Mouse (Mus musculus) kidney, embryonic 15.5 days (tissue): ENCODE data around the gene Cdc26. TPM values are rescaled to one million over a fixed set of nuclear protein-coding genes. Genes with fewer than 3 reads are reported as not detected.

ENCODE experiments used
- ATAC-seq: fragments of 200-750 bp; cut with Nextera tagmentation; replicated peaks from 2 replicates; pipeline ENCODE4 v1.8.0; 2017; ENCODE audit warnings: moderate TSS enrichment; ENCODE audit not compliant: low FRiP score
- H3K27ac ChIP-seq: fragments of 300-500 bp; sonication (generic); 2 replicates; pipeline ENCODE4 v1.5.1; 2015; ENCODE audit warnings: mild to moderate bottlenecking, inconsistent platforms
- H3K27me3 ChIP-seq: fragments of 300-500 bp; sonication (generic); 2 replicates; pipeline ENCODE4 v1.6.1; 2015; ENCODE audit warnings: inconsistent platforms
- H3K36me3 ChIP-seq: fragments of 300-500 bp; sonication (generic); 2 replicates; pipeline ENCODE4 v1.6.1; 2015; ENCODE audit warnings: inconsistent platforms
- H3K4me1 ChIP-seq: fragments of 300-500 bp; sonication (generic); 2 replicates; pipeline ENCODE4 v1.6.1; 2015; ENCODE audit warnings: inconsistent platforms
- H3K4me2 ChIP-seq: fragments of 300-500 bp; sonication (generic); 2 replicates; pipeline ENCODE4 v1.6.1; 2015; ENCODE audit warnings: moderate library complexity, mild to moderate bottlenecking, inconsistent platforms
- H3K4me3 ChIP-seq: fragments of 300-500 bp; sonication (generic); replicated peaks from 2 replicates; pipeline ENCODE4 v1.5.1; 2015; ENCODE audit warnings: mild to moderate bottlenecking, inconsistent platforms
- H3K9ac ChIP-seq: fragments of 300-500 bp; sonication (generic); 2 replicates; pipeline ENCODE4 v1.6.1; 2015; ENCODE audit warnings: mild to moderate bottlenecking, inconsistent platforms
- H3K9me3 ChIP-seq: fragments of 300-500 bp; sonication (generic); replicated peaks from 2 replicates; pipeline ENCODE4 v1.6.1; 2016; ENCODE audit warnings: inconsistent platforms
- WGBS: fragments of 180-500 bp; shearing (Covaris S2); methylation state at CpG from one replicate; pipeline ENCODE4 v1.1.7; 2015; ENCODE audit warnings: mixed read lengths; 5-methylcytosine and 5-hydroxymethylcytosine counted together
- polyA plus RNA-seq: library from polyadenylated mRNA; unstranded; fragments of >200 nt; fragmentation: Nextera tagmentation; extraction: Ambion mirVana; gene quantifications from 2 replicates; pipeline ENCODE4 v1.2.1, GENCODE M21; 2015

Gene Cdc26
- polyA plus RNA-seq, 1 experiment from 2014 or later = 161 TPM

DNA sequence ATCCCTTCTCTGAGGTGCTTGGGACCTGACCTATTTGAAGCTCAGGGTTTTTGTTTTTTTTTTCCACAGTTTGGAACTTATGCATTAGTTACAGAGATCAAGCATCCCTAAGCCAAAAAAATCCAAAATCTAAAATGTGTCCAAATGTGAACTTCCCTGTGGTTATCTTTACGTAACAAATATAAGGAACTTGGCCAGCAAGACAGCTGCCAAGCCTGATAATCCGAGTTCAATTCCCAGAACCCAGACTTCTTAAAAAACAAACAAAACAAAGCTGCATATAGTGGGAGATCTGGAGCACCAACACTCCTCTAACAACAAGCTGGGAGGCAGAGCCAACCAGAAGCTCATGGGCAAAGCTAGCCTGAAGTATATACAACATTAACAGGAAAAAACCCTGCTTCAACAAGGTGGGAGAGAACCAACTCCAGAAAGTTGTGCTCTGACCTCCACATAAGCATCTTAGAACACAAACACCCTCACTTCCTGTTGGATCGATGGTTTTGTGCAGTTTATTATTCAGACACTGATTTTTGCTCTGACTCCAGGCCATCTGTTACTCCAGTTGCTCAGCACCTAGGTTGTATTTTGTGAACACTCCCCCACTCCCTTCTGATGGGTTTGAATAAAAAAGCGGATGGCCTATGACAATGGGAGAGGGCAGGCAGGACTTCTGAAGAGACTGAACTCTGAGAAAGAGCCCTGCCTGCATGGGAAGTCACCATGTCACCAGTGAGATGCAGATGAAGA lies 10.7 kb downstream of the Cdc26 start:
- Histone ChIP-seq H3K27me3 (no peaks in the 10 kb centered on the region), H3K4me1 (no peaks in the 10 kb centered on the region), H3K4me2 (no peak overlapping the region), H3K36me3 (peaks cover 85% of the 10 kb centered on the region), H3K9me3 (no peaks in the 10 kb centered on the region), H3K27ac (no peak overlapping the region), H3K4me3 (no peak overlapping the region), H3K9ac (no peak overlapping the region)
- WGBS = 85% methylated on average over 4 of the region's 4 CpGs
- ATAC-seq = no peak

DNA sequence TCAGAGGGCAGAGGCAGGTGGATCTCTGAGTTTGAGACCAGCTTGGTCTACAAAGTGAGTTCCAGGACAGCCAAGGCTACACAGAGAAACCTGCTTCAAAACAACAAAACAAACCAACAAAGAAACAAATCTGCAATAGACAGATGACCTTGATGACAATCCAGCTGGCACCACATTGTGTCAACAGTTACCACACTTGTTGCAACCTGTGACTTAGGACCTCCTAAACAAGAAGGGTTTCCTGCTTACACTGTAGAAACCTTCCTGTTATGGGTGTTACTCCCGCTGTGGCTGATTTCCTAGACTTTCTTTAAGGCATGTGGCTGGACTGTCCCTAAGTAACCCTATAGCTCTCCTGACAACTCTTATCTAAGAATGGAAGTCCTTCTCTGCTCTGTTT lies 12.6 kb downstream of the Cdc26 start:
- Histone ChIP-seq H3K27me3 (no peaks in the 10 kb centered on the region), H3K4me3 (no peak overlapping the region), H3K27ac (no peak overlapping the region), H3K9ac (no peak overlapping the region), H3K4me1 (no peaks in the 10 kb centered on the region), H3K9me3 (no peaks in the 10 kb centered on the region), H3K36me3 (peaks cover 85% of the 10 kb centered on the region), H3K4me2 (no peak overlapping the region)
- WGBS = 85% methylated on average over 1 of the region's 1 CpGs
- ATAC-seq = no peak

DNA sequence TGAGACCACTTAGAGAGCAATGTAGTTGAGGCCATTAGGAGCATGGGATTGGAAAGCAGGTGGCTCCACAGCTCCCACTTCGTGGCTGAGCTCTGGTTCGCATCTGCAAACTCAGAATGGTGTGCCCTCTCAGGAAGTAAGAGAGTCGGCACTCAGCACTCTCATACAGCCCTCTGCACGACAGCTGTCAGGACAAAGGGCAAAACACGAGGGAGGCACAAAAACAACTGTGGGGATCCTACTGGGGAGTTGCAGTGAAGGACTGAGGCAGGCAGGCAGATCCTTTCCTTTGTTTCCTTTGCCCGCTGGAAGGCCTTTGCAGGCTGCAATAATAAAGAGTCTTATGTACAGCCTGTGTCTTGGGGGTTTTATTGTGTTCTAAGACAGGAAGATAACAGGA lies 15.0 kb downstream of the Cdc26 start:
- no peak overlapping the region for H3K4me3 ChIP-seq
- H3K27me3 ChIP-seq = no peaks in the 10 kb centered on the region
- no peak overlapping the region for H3K9ac ChIP-seq
- H3K4me2 ChIP-seq = no peak overlapping the region
- 63% methylated on average over 6 of the region's 6 CpGs for WGBS
- peaks cover 85% of the 10 kb centered on the region for H3K36me3 ChIP-seq
- ATAC-seq = no peak
- no peaks in the 10 kb centered on the region for H3K9me3 ChIP-seq
- H3K4me1 ChIP-seq = no peaks in the 10 kb centered on the region
- no peak overlapping the region for H3K27ac ChIP-seq

DNA sequence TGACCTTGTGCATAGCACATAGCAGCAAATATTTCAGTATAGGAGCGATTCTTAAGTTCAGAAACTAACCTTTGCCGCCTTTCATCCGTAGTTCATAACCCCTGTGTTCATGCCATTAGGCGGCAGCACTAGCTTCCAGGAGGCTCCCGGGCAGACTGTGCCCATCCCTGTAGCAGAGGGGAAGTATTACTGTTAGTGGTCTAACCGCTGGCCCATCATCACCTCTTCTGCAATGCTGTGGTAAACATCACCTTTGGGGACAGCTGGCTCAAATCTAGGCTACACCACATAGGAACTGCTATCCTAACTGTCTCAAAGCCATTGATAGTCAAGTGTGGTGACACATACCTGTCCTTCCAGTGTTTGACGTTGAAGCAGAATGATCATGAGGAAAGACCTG lies 16.6 kb downstream of the Cdc26 start:
- WGBS = 88% methylated on average over 7 of the region's 7 CpGs
- H3K27me3 ChIP-seq = no peaks in the 10 kb centered on the region
- H3K36me3 ChIP-seq = peaks cover 83% of the 10 kb centered on the region
- H3K4me3 ChIP-seq = no peak overlapping the region
- H3K27ac ChIP-seq = no peak overlapping the region
- no peaks in the 10 kb centered on the region for H3K4me1 ChIP-seq
- ATAC-seq = no peak
- H3K9ac ChIP-seq = no peak overlapping the region
- no peak overlapping the region for H3K4me2 ChIP-seq
- no peaks in the 10 kb centered on the region for H3K9me3 ChIP-seq

DNA sequence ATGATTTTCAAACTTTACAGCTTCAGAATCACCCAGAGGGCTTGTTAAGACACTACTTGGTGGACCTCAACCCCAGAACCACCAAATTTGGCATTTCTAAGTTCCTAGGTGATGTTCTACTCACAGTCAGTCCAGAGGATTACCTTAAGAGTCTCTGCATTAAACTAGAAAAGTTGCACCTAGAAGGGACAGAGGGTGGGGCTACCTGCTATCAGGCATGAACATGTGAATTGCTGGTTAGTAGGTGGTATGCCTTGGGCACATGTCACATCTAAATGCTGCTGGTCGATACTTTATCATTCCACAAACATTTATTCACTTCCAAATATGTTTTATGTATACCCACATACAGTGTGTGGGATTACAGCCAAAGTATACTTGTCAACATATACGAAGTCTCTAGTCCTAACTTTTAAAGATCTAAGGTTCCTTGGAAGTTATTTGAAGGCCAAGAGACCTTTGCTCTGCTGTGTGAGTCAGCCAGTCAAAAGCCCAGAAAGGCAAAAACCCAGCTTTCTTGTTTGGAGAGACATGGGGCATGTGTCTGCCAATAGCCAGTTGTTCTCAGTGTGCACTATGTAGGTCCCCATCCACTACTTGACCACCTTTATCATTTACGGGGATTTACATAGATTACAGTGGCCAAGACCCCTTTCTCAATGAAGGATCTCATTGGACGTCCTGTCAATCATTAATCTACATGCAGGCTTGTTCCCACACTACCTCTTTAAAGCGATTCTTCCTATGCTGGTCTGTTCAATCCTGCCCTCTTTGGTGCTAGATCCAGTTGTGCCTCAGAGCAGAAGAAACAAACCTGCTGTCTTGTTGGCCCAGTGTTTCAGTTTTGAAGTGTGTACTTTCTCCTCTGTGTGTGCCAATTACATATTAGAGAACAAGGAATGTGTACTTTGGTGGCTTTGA lies 18.6 kb downstream of the Cdc26 start:
- Histone ChIP-seq H3K9ac (no peak overlapping the region), H3K4me1 (no peaks in the 10 kb centered on the region), H3K27me3 (no peaks in the 10 kb centered on the region), H3K4me3 (no peak overlapping the region), H3K36me3 (peaks cover 77% of the 10 kb centered on the region), H3K9me3 (no peaks in the 10 kb centered on the region), H3K27ac (no peak overlapping the region), H3K4me2 (no peak overlapping the region)
- no peak for ATAC-seq
- WGBS = 73% methylated on average over 5 of the region's 5 CpGs

DNA sequence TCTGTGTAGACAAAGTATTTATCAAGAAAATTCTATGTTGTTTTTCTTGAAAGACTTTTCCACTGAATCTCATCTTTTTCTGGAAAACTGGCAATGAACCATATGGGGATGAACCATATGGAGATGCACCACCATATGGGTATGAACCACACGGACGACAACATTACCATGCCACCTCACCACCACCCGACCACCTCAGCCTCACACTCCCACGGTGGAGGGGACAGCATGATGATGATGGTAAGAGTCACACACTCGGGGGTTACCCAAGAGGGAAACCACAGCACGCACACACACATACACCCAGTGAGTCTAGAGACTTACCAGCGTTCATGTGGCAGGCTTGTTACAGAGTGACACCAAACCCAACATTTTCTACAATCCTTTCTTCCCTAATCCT lies 23.0 kb downstream of the Cdc26 start:
- Histone ChIP-seq H3K27ac (no peak overlapping the region), H3K27me3 (no peaks in the 10 kb centered on the region), H3K4me1 (no peaks in the 10 kb centered on the region), H3K4me2 (no peak overlapping the region), H3K4me3 (no peak overlapping the region), H3K9ac (no peak overlapping the region), H3K36me3 (peaks cover 46% of the 10 kb centered on the region), H3K9me3 (no peaks in the 10 kb centered on the region)
- 91% methylated on average over 7 of the region's 7 CpGs for WGBS
- ATAC-seq = no peak

DNA sequence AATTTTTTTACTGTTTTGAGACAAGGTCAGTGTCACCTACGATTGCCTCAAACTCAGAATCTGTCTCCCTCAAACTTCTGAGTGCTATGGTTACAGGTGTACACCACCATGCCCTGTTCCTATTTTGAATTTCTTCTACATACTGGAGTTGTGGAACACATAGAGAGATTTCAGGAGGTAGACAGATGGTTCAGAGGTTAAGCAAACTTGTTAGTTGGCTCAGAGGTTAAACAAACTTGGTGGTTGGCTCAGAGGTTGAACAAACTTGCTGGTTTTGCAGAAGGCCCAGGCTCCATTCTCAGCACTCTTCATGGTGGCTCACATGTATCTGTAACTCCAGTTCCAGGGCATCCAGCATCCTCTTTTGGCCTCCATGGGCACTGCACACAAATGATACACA lies 24.3 kb downstream of the Cdc26 start:
- Histone ChIP-seq H3K4me3 (no peak overlapping the region), H3K4me1 (no peaks in the 10 kb centered on the region), H3K9ac (no peak overlapping the region), H3K36me3 (peaks cover 33% of the 10 kb centered on the region), H3K4me2 (no peak overlapping the region), H3K27ac (no peak overlapping the region), H3K27me3 (no peaks in the 10 kb centered on the region), H3K9me3 (no peaks in the 10 kb centered on the region)
- ATAC-seq = no peak
- WGBS = 88% methylated on average over 1 of the region's 1 CpGs

DNA sequence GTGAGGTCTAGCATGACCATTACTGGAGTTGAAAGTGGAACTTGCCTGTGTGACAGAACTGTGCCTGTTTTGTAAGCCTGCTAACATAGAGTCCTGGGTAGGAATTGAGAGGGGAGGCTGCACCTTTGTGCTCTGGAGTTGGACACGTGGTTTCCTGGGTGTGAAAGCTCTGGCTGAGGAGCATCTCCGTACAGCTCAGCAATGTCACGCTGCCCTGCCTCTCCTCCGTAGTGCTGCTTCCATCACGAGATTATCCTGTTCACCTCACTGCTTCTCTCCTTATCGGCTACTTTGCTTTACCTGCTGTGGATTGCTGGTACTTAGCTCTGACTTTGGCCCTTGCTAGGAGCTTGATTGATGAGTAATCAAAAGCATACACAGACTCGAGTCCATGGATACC lies 24.7 kb downstream of the Cdc26 start:
- Histone ChIP-seq H3K9ac (no peak overlapping the region), H3K4me3 (no peak overlapping the region), H3K4me2 (no peak overlapping the region), H3K4me1 (no peaks in the 10 kb centered on the region), H3K36me3 (peaks cover 29% of the 10 kb centered on the region), H3K27ac (no peak overlapping the region), H3K9me3 (no peaks in the 10 kb centered on the region), H3K27me3 (no peaks in the 10 kb centered on the region)
- no peak for ATAC-seq
- WGBS = 74% methylated on average over 7 of the region's 7 CpGs

DNA sequence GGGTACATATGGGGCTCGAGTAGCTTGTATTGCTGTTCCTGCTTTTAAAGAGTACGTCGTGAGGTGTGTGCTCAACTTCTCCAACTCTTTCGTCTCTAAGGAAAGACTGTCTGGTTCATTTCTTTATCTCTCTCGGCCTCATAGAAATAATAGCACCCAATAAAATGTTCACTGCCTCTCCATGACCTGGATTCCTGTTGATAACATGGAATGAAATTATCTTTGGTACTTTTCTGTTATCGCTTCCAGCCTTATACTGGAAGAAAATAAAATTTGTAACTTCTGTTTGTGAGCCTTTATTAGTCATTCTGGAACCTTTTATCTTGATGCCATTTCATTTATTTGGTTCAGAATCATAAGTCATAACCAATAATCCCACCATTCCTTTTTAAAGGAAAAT lies 25.2 kb downstream of the Cdc26 start:
- ATAC-seq = no peak
- Histone ChIP-seq H3K4me1 (no peaks in the 10 kb centered on the region), H3K4me3 (no peak overlapping the region), H3K27me3 (no peaks in the 10 kb centered on the region), H3K9ac (no peak overlapping the region), H3K27ac (no peak overlapping the region), H3K36me3 (peaks cover 24% of the 10 kb centered on the region), H3K4me2 (no peak overlapping the region), H3K9me3 (no peaks in the 10 kb centered on the region)
- 93% methylated on average over 6 of the region's 6 CpGs for WGBS

DNA sequence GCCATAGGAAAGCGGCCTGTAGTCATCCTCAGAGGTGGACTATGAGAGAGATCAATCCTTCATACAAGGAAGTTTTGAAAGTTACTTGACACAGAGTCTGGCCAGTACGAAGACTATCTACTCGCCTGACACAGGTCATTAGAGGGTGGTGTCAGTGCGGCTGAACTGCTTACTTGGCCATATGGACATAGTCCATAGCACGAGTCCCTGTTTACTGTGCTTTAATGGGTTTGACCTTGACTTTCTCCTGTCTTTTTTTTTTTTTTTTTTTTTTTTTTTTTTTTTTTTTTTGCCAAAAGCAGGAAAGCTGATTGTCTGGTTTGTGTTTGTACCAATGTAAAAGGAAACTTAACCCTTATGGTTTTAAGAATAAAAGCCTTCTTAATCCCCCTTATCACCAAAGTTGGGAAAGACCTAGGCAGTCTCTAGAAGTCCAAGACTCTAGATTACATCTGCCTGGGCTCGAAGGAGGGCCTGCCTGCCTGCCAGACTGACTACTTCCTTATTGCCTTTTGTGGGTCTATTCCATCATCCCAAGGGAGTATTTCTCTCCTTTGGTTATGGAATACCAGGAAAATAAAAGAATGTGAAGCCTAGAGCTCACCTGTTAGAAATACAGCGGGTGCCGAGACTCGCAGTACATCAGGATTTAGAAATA lies 28.6 kb downstream of the Cdc26 start:
- H3K9ac ChIP-seq = no peak overlapping the region
- H3K9me3 ChIP-seq = no peaks in the 10 kb centered on the region
- H3K4me2 ChIP-seq = no peak overlapping the region
- no peaks in the 10 kb centered on the region for H3K4me1 ChIP-seq
- no peak for ATAC-seq
- H3K36me3 ChIP-seq = no peaks in the 10 kb centered on the region
- no peaks in the 10 kb centered on the region for H3K27me3 ChIP-seq
- H3K27ac ChIP-seq = no peak overlapping the region
- no peak overlapping the region for H3K4me3 ChIP-seq
- 79% methylated on average over 9 of the region's 9 CpGs for WGBS

DNA sequence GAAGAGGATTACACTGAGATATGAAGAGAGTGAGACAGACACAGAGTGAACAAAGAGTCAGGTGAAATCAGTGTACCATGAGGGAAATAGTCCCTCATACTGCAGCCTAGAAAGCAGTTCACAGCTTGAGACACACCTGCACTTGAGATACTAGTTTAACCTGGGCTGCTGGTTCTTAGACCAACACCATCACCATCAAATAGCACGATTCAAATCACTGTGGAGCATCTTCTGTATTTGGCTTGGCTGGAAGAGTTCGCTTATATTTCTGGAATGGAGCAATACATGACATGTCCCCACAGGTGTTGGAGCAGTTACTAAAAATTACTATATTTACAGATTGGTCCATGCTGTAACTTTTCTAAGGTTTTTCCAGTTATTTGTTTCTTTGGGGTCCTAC lies 32.3 kb downstream of the Cdc26 start:
- 91% methylated on average over 2 of the region's 2 CpGs for WGBS
- ATAC-seq = no peak
- Histone ChIP-seq H3K4me2 (no peak overlapping the region), H3K27me3 (no peaks in the 10 kb centered on the region), H3K27ac (no peak overlapping the region), H3K4me3 (no peak overlapping the region), H3K9ac (no peak overlapping the region), H3K36me3 (no peaks in the 10 kb centered on the region), H3K9me3 (no peaks in the 10 kb centered on the region), H3K4me1 (peaks cover 6% of the 10 kb centered on the region; the same call in 1 of the 2 replicates)

DNA sequence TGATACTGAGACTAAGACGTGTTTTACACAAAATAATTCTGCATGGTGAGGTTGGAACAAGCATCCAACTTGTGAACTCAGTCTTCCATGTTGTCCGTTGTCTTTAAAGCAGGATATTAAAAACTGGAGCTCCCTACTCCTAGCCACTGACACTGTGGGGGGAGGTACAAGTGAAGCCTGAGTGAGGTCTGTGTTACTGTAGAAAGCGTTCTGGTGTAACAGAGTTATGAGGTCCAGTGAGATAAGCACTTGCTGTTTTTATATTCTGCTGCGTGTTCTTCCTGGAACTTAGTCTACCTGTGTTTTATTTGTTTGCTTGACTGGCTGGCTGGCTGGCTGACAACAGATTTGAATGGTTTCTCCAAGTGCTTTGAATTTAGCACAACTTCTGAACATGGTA lies 34.1 kb downstream of the Cdc26 start:
- Histone ChIP-seq H3K4me1 (peaks cover 6% of the 10 kb centered on the region; the same call in 1 of the 2 replicates), H3K36me3 (no peaks in the 10 kb centered on the region), H3K27me3 (no peaks in the 10 kb centered on the region), H3K4me3 (no peak overlapping the region), H3K27ac (no peak overlapping the region), H3K9me3 (no peaks in the 10 kb centered on the region), H3K4me2 (no peak overlapping the region), H3K9ac (no peak overlapping the region)
- ATAC-seq = no peak
- WGBS = 64% methylated on average over 4 of the region's 4 CpGs
